Comparison of ENCODE assay signal across 14 mouse cellular contexts in genomic region chrX:12085949-12086348, GRCm38 (mm10).
A peak's percentile ranks its signal among the peaks of the same experiment; 100 is the strongest.
DNase-seq lines count a peak whose midpoint lies in the region; ATAC-seq lines count a peak whose summit lies in the region.
"Had no signal": no experiment of that assay in that cellular context is flagged by ENCODE, and none has a peak within 500 bp of the region (broad histone marks: within the 10 kb centered on the region; RNA-seq: fewer than 3 reads in every experiment).

No protein-coding gene starts in this region.

- peak overlapping the region; percentile 91; the same call in 1 of the 2 replicates for H3K4me2 ChIP-seq in hindbrain, embryonic 12.5 days (replicated peaks)
- H3K4me2 ChIP-seq in hindbrain, embryonic 14.5 days (replicated peaks), result no peak overlapping the region
- H3K4me2 ChIP-seq in midbrain, embryonic 13.5 days (replicated peaks), result peak overlapping the region; percentile 82; the same call in 1 of the 2 replicates
- H3K4me2 ChIP-seq in midbrain, embryonic 15.5 days, result no peak overlapping the region
- H3K4me2 ChIP-seq in liver, embryonic 16.5 days (ENCODE audit: low read depth, low read length), result peak overlapping the region; percentile 83

- H3K36me3 ChIP-seq in hindbrain, embryonic 12.5 days, result no peaks in the 10 kb centered on the region
- no peaks in the 10 kb centered on the region for H3K36me3 ChIP-seq in hindbrain, embryonic 14.5 days (replicated peaks; ENCODE audit: control insufficient read depth, insufficient read depth)
- no peaks in the 10 kb centered on the region for H3K36me3 ChIP-seq in midbrain, embryonic 13.5 days
- H3K36me3 ChIP-seq in midbrain, embryonic 15.5 days (replicated peaks), result no peaks in the 10 kb centered on the region
- H3K36me3 ChIP-seq in liver, embryonic 16.5 days (ENCODE audit: control insufficient read depth, insufficient read depth), result no peaks in the 10 kb centered on the region
- H3K36me3 ChIP-seq: embryonic facial prominence, embryonic 15.5 days had no signal

- H3K9ac ChIP-seq in hindbrain, embryonic 12.5 days, result no peak overlapping the region
- H3K9ac ChIP-seq in hindbrain, embryonic 14.5 days, result no peak overlapping the region
- no peak overlapping the region for H3K9ac ChIP-seq in midbrain, embryonic 13.5 days (replicated peaks)
- no peak overlapping the region for H3K9ac ChIP-seq in midbrain, embryonic 15.5 days
- no peak overlapping the region for H3K9ac ChIP-seq in liver, embryonic 16.5 days (ENCODE audit: low read depth, low read length)
- H3K9ac ChIP-seq: embryonic facial prominence, embryonic 15.5 days had no signal

- DNase-seq in hindbrain, embryonic 14.5 days (ENCODE audit: low spot score), result no peak
- DNase-seq in c-Kit-positive CD71-positive TER-119-positive erythroid progenitor cells, embryonic 14.5 days (ENCODE audit: low spot score), result peak; percentile 27
- DNase-seq in adrenal gland, postnatal 25 days, result no peak
- DNase-seq: cerebellum, adult 18-20 months; kidney, postnatal 25 days; lung, adult 18-20 months had no signal

- peaks cover 96% of the 10 kb centered on the region for H3K27me3 ChIP-seq in hindbrain, embryonic 12.5 days
- H3K27me3 ChIP-seq in hindbrain, embryonic 14.5 days (ENCODE audit: control insufficient read depth, insufficient read depth, low read length), result peaks cover 88% of the 10 kb centered on the region
- H3K27me3 ChIP-seq in midbrain, embryonic 13.5 days, result peaks cover 97% of the 10 kb centered on the region
- peaks cover 57% of the 10 kb centered on the region for H3K27me3 ChIP-seq in midbrain, embryonic 15.5 days (replicated peaks)
- H3K27me3 ChIP-seq in liver, embryonic 16.5 days (ENCODE audit: control insufficient read depth, insufficient read depth, low read depth, low read length), result peaks cover 98% of the 10 kb centered on the region

- no peak overlapping the region for H3K4me3 ChIP-seq in hindbrain, embryonic 12.5 days
- H3K4me3 ChIP-seq in hindbrain, embryonic 14.5 days (replicated peaks; ENCODE audit: low read length), result no peak overlapping the region
- no peak overlapping the region for H3K4me3 ChIP-seq in midbrain, embryonic 13.5 days (replicated peaks)
- H3K4me3 ChIP-seq in midbrain, embryonic 15.5 days, result no peak overlapping the region
- no peak overlapping the region for H3K4me3 ChIP-seq in liver, embryonic 16.5 days (ENCODE audit: low read depth, low read length)

- no peaks in the 10 kb centered on the region for H3K9me3 ChIP-seq in hindbrain, embryonic 12.5 days (replicated peaks)
- no peaks in the 10 kb centered on the region for H3K9me3 ChIP-seq in hindbrain, embryonic 14.5 days (ENCODE audit: control insufficient read depth, low read length)
- H3K9me3 ChIP-seq in midbrain, embryonic 13.5 days, result no peaks in the 10 kb centered on the region
- no peaks in the 10 kb centered on the region for H3K9me3 ChIP-seq in midbrain, embryonic 15.5 days
- no peaks in the 10 kb centered on the region for H3K9me3 ChIP-seq in liver, embryonic 16.5 days (replicated peaks; ENCODE audit: control insufficient read depth, low read length)
- H3K9me3 ChIP-seq: embryonic facial prominence, embryonic 15.5 days; forebrain, embryonic 13.5 days had no signal

- peaks cover 58% of the 10 kb centered on the region for H3K4me1 ChIP-seq in hindbrain, embryonic 12.5 days
- peaks cover 30% of the 10 kb centered on the region for H3K4me1 ChIP-seq in hindbrain, embryonic 14.5 days (replicated peaks; ENCODE audit: control insufficient read depth, insufficient read depth, low read length)
- peaks cover 77% of the 10 kb centered on the region for H3K4me1 ChIP-seq in midbrain, embryonic 13.5 days (replicated peaks)
- H3K4me1 ChIP-seq in midbrain, embryonic 15.5 days, result peaks cover 54% of the 10 kb centered on the region
- H3K4me1 ChIP-seq in liver, embryonic 16.5 days (ENCODE audit: control insufficient read depth, low read depth, low read length), result peaks cover 54% of the 10 kb centered on the region

- 11% methylated on average over 10 of the region's 10 CpGs for WGBS in hindbrain, embryonic 12.5 days
- 30% methylated on average over 10 of the region's 10 CpGs for WGBS in hindbrain, embryonic 14.5 days
- 26% methylated on average over 10 of the region's 10 CpGs for WGBS in midbrain, embryonic 13.5 days
- 31% methylated on average over 10 of the region's 10 CpGs for WGBS in midbrain, embryonic 15.5 days
- WGBS in liver, embryonic 16.5 days (ENCODE audit: insufficient replicate concordance), result 6% methylated on average over 10 of the region's 10 CpGs

- H3K27ac ChIP-seq in hindbrain, embryonic 12.5 days, result no peak overlapping the region
- no peak overlapping the region for H3K27ac ChIP-seq in hindbrain, embryonic 14.5 days
- H3K27ac ChIP-seq in midbrain, embryonic 13.5 days, result no peak overlapping the region
- no peak overlapping the region for H3K27ac ChIP-seq in midbrain, embryonic 15.5 days
- H3K27ac ChIP-seq in liver, embryonic 16.5 days (ENCODE audit: low read length), result no peak overlapping the region
- H3K27ac ChIP-seq: embryonic facial prominence, embryonic 15.5 days; forebrain, embryonic 13.5 days had no signal

- ATAC-seq in hindbrain, embryonic 12.5 days (ENCODE audit: low FRiP score), result no peak
- no peak for ATAC-seq in hindbrain, embryonic 14.5 days (ENCODE audit: low FRiP score)
- no peak for ATAC-seq in midbrain, embryonic 13.5 days
- no peak for ATAC-seq in midbrain, embryonic 15.5 days (replicated peaks)
- ATAC-seq in liver, embryonic 16.5 days (ENCODE audit: low read depth), result no peak
- ATAC-seq: forebrain, embryonic 13.5 days; inflammation-experienced regulatory T-cells, adult 6 months; Patski had no signal

Comparison
In these comparisons a context has a peak if more than half of its experiments do, and no peak if none do; other contexts are left out.
1. H3K4me2 ChIP-seq: peak in hindbrain, embryonic 12.5 days (single experiment), midbrain, embryonic 13.5 days (single experiment) and liver, embryonic 16.5 days (single experiment); none in hindbrain, embryonic 14.5 days (single experiment) and midbrain, embryonic 15.5 days (single experiment).